Mouse (Mus musculus): ENCODE measurements around the gene Hapln3. TPM values are rescaled to one million over a fixed set of nuclear protein-coding genes. Genes with fewer than 3 reads are reported as not detected.

Gene Hapln3
- polyA plus RNA-seq, 1 experiment from 2014 or later, result 2.2 TPM

Other genes starting within 250 kb of the Hapln3 start
- 55.5 and 58.1 TPM in 2 replicates for gene Aen, start 235.2 kb downstream of the Hapln3 start, polyA plus RNA-seq (2015; fragmentation: Nextera tagmentation; extraction: Ambion mirVana)
- gene Isg20, start 217.6 kb downstream of the Hapln3 start, polyA plus RNA-seq (2015; fragmentation: Nextera tagmentation; extraction: Ambion mirVana), result 0.87 and 2.3 TPM in 2 replicates
- 0.21 and 0.65 TPM in 2 replicates for gene Acan, start 77.5 kb downstream of the Hapln3 start, polyA plus RNA-seq (2015; fragmentation: Nextera tagmentation; extraction: Ambion mirVana)
- 206 and 214 TPM in 2 replicates for gene Mfge8, start 18.0 kb upstream of the Hapln3 start, polyA plus RNA-seq (2015; fragmentation: Nextera tagmentation; extraction: Ambion mirVana)
- 18.9 and 19.8 TPM in 2 replicates for gene Abhd2, start 142.2 kb upstream of the Hapln3 start, polyA plus RNA-seq (2015; fragmentation: Nextera tagmentation; extraction: Ambion mirVana)